8 mouse cellular contexts compared by ENCODE assay signal in the genomic region with DNA sequence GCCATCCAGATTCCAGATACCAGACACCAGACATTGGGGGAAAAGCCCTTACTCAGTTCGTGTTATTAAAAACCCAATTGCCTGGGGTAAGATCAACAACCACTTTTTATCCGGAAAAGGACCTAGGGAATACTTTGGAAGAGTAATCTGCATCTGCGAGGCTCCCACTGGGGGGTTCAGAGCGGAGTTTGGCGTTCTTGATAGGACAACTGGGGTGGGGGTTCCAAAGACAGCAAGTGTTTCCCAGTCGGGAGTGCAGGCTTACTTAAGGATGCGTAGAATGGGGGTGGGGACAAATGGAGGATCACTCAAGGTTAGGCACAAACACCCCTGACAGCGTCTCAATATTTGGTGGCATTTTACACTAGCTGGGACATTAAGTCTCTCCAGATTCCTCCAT. TPM values are rescaled to one million over a fixed set of nuclear protein-coding genes. Genes with fewer than 3 reads are reported as not detected.
DNase-seq lines count a peak whose midpoint lies in the region; ATAC-seq lines count a peak whose summit lies in the region.

No protein-coding gene starts in this region.

- no peak overlapping the region for H3K27ac ChIP-seq in heart, embryonic 10.5 days
- no peak overlapping the region for H3K27ac ChIP-seq in forebrain, embryonic 14.5 days (ENCODE audit: low read depth, low read length)
- no peak overlapping the region for H3K27ac ChIP-seq in liver, embryonic 13.5 days

- no peaks in the 10 kb centered on the region for H3K9me3 ChIP-seq in heart, embryonic 10.5 days
- no peaks in the 10 kb centered on the region for H3K9me3 ChIP-seq in forebrain, embryonic 14.5 days (replicated peaks; ENCODE audit: control insufficient read depth, low read length)
- no peaks in the 10 kb centered on the region for H3K9me3 ChIP-seq in liver, embryonic 13.5 days (replicated peaks)

- peak overlapping the region; percentile 67 for H3K9ac ChIP-seq in forebrain, embryonic 14.5 days (ENCODE audit: low read length)
- no peak overlapping the region for H3K9ac ChIP-seq in liver, embryonic 13.5 days

- H3K36me3 ChIP-seq in heart, embryonic 10.5 days, result peaks cover 3% of the 10 kb centered on the region
- H3K36me3 ChIP-seq in forebrain, embryonic 14.5 days (ENCODE audit: control insufficient read depth, insufficient read depth, low read length), result peaks cover 4% of the 10 kb centered on the region; the same call in 1 of the 2 replicates
- no peaks in the 10 kb centered on the region for H3K36me3 ChIP-seq in liver, embryonic 13.5 days

- ATAC-seq in forebrain, embryonic 14.5 days, result no peak
- ATAC-seq in liver, embryonic 13.5 days (ENCODE audit: low read depth), result no peak
- no peak for ATAC-seq in erythroid progenitor cell, adult 5-6 weeks (replicated peaks; ENCODE audit: low FRiP score, poor library complexity, severe bottlenecking)

- peaks cover 38% of the 10 kb centered on the region for H3K27me3 ChIP-seq in heart, embryonic 10.5 days (ENCODE audit: insufficient read depth, poor library complexity, severe bottlenecking)
- no peaks in the 10 kb centered on the region for H3K27me3 ChIP-seq in forebrain, embryonic 14.5 days (replicated peaks; ENCODE audit: control insufficient read depth, insufficient read depth, low read length)
- peaks cover 27% of the 10 kb centered on the region for H3K27me3 ChIP-seq in liver, embryonic 13.5 days

- peaks cover 9% of the 10 kb centered on the region for H3K4me1 ChIP-seq in heart, embryonic 10.5 days
- H3K4me1 ChIP-seq in forebrain, embryonic 14.5 days (ENCODE audit: control insufficient read depth, insufficient read depth, low read length), result 0 out of 2 replicates have a peak, but pooled peaks cover 6% of the 10 kb centered on the region
- peaks cover 16% of the 10 kb centered on the region for H3K4me1 ChIP-seq in liver, embryonic 13.5 days (replicated peaks)

- H3K4me3 ChIP-seq in heart, embryonic 10.5 days, result peak overlapping the region; percentile 74
- peak overlapping the region; percentile 69 for H3K4me3 ChIP-seq in forebrain, embryonic 14.5 days (ENCODE audit: low read depth, low read length)
- H3K4me3 ChIP-seq in liver, embryonic 13.5 days (replicated peaks), result peak overlapping the region; percentile 70; the same call in 1 of the 2 replicates

- H3K4me2 ChIP-seq in forebrain, embryonic 14.5 days (ENCODE audit: low read length), result peak overlapping the region; percentile 89
- H3K4me2 ChIP-seq in liver, embryonic 13.5 days, result peak overlapping the region; percentile 96

- no peak for DNase-seq in heart, embryonic 10.5 days (ENCODE audit: low spot score)
- no peak for DNase-seq in heart, adult 18-20 months
- peak; percentile 34 for DNase-seq in ES-CJ7 (ENCODE audit: low read depth, low spot score)
- no peak for DNase-seq in forebrain, embryonic 14.5 days (ENCODE audit: low spot score)
- no peak for DNase-seq in liver, embryonic 13.5 days
- DNase-seq in ovary, postnatal 36 days (ENCODE audit: low spot score), result no peak
- no peak for DNase-seq in frontal cortex, adult 2 months (ENCODE audit: extremely low spot score in 1 of 2, low spot score in 1 of 2)

- WGBS in heart, embryonic 10.5 days, result 8% methylated on average over 8 of the region's 8 CpGs
- WGBS in forebrain, embryonic 14.5 days, result 13% methylated on average over 8 of the region's 8 CpGs
- WGBS in liver, embryonic 13.5 days (ENCODE audit: insufficient replicate concordance), result 39% methylated on average over 8 of the region's 8 CpGs

RNA-seq across cellular contexts. Expression of a gene that starts 1.5 kb away (rescaled TPM):
- polyA plus RNA-seq in heart, embryonic 10.5 days (2016; fragmentation: Nextera tagmentation; extraction: Ambion mirVana), result 4.5 and 5.8 TPM in 2 replicates
- total RNA-seq in heart, adult 18-20 months (2021), result 1 to 10 TPM; 2.8 to 5.7 TPM
- polyA plus RNA-seq in forebrain, embryonic 14.5 days (2014; fragmentation: Nextera tagmentation; extraction: Ambion mirVana), result 15.2 and 15.7 TPM in 2 replicates
- polyA plus RNA-seq in liver, embryonic 13.5 days (2015; fragmentation: Nextera tagmentation; extraction: Ambion mirVana), result 1.9 and 2.1 TPM in 2 replicates
- 137 and 156 TPM in 2 replicates for polyA plus RNA-seq in frontal cortex, adult 2 months (2012; rRNA removed)
- 0.72 and 0.84 TPM in 2 replicates for total RNA-seq in erythroid progenitor cell, adult 5-6 weeks (2015; ENCODE audit: low replicate concordance)
- total RNA-seq in erythroid progenitor cell, adult 5-6 weeks (2017; ENCODE audit: low replicate concordance), result 1.2 and 1.7 TPM in 2 replicates

RNA-seq across cellular contexts. Expression of a gene that starts 42.7 kb away (rescaled TPM):
- polyA plus RNA-seq in heart, embryonic 10.5 days (2016; fragmentation: Nextera tagmentation; extraction: Ambion mirVana), result 9.0 and 23.0 TPM in 2 replicates
- total RNA-seq in heart, adult 18-20 months (2021), result 10 to 100 TPM; 56.3 to 75.5 TPM
- polyA plus RNA-seq in forebrain, embryonic 14.5 days (2014; fragmentation: Nextera tagmentation; extraction: Ambion mirVana), result 9.2 and 12.7 TPM in 2 replicates
- 0.61 and 0.71 TPM in 2 replicates for polyA plus RNA-seq in liver, embryonic 13.5 days (2015; fragmentation: Nextera tagmentation; extraction: Ambion mirVana)
- polyA plus RNA-seq in frontal cortex, adult 2 months (2012; rRNA removed), result 34.1 and 35.7 TPM in 2 replicates
- total RNA-seq in erythroid progenitor cell, adult 5-6 weeks (2015; ENCODE audit: low replicate concordance), result 0.36 and 0.84 TPM in 2 replicates
- 3.6 TPM in 1 of 2 replicates, not detected in the other for total RNA-seq in erythroid progenitor cell, adult 5-6 weeks (2017; ENCODE audit: low replicate concordance)
